Mouse (Mus musculus): ENCODE data around the gene Ift81. TPM values are rescaled to one million over a fixed set of nuclear protein-coding genes. Genes with fewer than 3 reads are reported as not detected.

The Ift81 gene
- polyA plus RNA-seq, 2 experiments: 0.93 to 2.2 TPM

GRCm38 (mm10) chr5:122537654-122538053 is 76.7 kb downstream of the Ift81 start:
- WGBS (ENCODE audit: insufficient replicate concordance): 82% methylated on average over 5 of the region's 5 CpGs
- no peak overlapping the region for H3K27ac ChIP-seq

DNA sequence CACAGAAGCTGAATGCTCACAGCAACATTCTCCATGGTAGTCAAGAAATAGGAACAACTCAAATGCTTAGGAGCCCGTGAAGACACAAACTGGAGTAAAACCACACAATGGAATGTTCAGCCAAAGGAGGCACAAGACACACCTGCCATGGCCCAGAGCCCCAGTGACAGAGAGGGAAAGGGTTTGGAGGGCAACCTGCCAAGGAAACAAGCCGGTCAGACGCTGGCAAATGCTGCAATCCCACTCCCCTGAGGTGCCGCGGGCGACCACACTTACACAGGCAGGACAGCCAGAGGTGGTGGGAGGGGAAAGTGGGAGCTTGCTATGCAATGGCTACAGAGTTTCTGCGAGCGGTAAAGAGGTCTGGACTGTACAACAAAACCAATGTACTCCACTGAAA is 80.4 kb downstream of the Ift81 start:
- TF ChIP-seq EP300 (IDR thresholded peaks at IDR 0.05; ENCODE audit: low read depth): no peak
- TF ChIP-seq CTCF (IDR thresholded peaks at IDR 0.05; ENCODE audit: low read depth): no peak
- no peak overlapping the region for H3K9ac ChIP-seq (replicated peaks)
- DNase-seq (ENCODE audit: low read depth in 3 of 3, low spot score in 3 of 3) (no peak), ATAC-seq (ENCODE audit: insufficient read depth) (no peak)
- 78% methylated on average over 8 of the region's 8 CpGs for WGBS (ENCODE audit: insufficient replicate concordance)
- H3K9me3 ChIP-seq (ENCODE audit: control insufficient read depth, low read length): no peaks in the 10 kb centered on the region
- no peak overlapping the region for H3K4me2 ChIP-seq (ENCODE audit: low read depth)
- H3K36me3 ChIP-seq (replicated peaks; ENCODE audit: control insufficient read depth, insufficient read depth, low read depth): no peaks in the 10 kb centered on the region
- H3K27me3 ChIP-seq (ENCODE audit: control insufficient read depth, insufficient read depth, low read length): no peaks in the 10 kb centered on the region
- H3K27ac ChIP-seq: no peak overlapping the region
- no peak overlapping the region for H3K4me3 ChIP-seq (ENCODE audit: insufficient read depth in 1 of 2, low read depth in 2 of 2, low read length in 2 of 2)
- H3K4me1 ChIP-seq (replicated peaks; ENCODE audit: control insufficient read depth in 2 of 2, insufficient read depth in 2 of 2, low read length in 1 of 2): 0 out of 4 replicates have a peak, but pooled peaks cover 0 to 2% of the 10 kb centered on the region in 2 experiments

More at GRCm38 (mm10) chr5:122537654-122538053, 76.7 kb downstream of the Ift81 start:
- Histone ChIP-seq H3K9me3 (ENCODE audit: control insufficient read depth, low read length) (no peaks in the 10 kb centered on the region), H3K9ac (replicated peaks) (no peak overlapping the region), H3K4me3 (ENCODE audit: insufficient read depth in 1 of 2, low read depth in 2 of 2, low read length in 2 of 2) (no peak overlapping the region), H3K27me3 (ENCODE audit: control insufficient read depth, insufficient read depth, low read length) (no peaks in the 10 kb centered on the region), H3K4me1 (replicated peaks; ENCODE audit: control insufficient read depth in 2 of 2, insufficient read depth in 2 of 2, low read length in 1 of 2) (peaks cover 0 to 4% of the 10 kb centered on the region in 2 experiments; a peak in 1 of 4 replicates), H3K4me2 (ENCODE audit: low read depth) (no peak overlapping the region), H3K36me3 (replicated peaks; ENCODE audit: control insufficient read depth, insufficient read depth, low read depth) (no peaks in the 10 kb centered on the region)
- TF ChIP-seq EP300 (IDR thresholded peaks at IDR 0.05; ENCODE audit: low read depth): no peak
- no peak for TF ChIP-seq CTCF (IDR thresholded peaks at IDR 0.05; ENCODE audit: low read depth)
- ATAC-seq (ENCODE audit: insufficient read depth) (no peak), DNase-seq (ENCODE audit: low read depth in 3 of 3, low spot score in 3 of 3) (no peak)

DNA sequence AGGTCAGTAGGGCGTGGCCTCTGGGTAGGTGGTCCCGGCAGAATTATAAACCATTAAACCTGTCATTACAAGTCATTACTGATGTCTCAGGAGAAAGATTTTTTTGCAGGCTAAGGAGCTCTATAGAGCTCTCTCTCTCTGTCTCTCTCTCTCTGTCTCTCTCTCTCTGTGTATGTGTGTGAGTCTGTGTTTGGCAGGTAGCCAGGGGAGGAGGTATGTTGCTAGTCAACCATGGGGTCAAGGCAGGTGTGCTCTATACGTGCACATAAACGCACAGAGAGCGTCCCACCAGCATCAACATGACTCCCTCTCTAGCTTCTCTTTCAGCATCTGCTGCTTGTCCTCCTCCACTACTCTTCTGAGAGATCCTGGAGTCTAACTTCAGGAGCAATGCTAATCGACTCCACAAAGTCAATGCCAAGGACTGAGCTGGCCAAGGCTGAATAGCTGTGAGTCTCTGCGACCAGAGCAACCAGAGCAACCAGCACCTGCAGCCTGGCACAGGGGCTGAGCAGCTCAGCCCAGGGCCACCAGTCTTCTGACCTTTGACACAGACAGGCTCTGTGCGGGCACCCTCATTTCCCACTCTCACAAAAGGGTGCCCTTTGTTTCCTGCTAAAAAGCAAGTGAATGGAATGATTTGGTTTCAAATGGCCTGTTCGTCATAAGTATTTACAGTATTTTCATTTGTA is 84.3 kb downstream of the Ift81 start:
- 63% methylated on average over 9 of the region's 9 CpGs for WGBS (ENCODE audit: insufficient replicate concordance)
- no peak overlapping the region for H3K27ac ChIP-seq
- no peak for ATAC-seq (ENCODE audit: insufficient read depth)

DNA sequence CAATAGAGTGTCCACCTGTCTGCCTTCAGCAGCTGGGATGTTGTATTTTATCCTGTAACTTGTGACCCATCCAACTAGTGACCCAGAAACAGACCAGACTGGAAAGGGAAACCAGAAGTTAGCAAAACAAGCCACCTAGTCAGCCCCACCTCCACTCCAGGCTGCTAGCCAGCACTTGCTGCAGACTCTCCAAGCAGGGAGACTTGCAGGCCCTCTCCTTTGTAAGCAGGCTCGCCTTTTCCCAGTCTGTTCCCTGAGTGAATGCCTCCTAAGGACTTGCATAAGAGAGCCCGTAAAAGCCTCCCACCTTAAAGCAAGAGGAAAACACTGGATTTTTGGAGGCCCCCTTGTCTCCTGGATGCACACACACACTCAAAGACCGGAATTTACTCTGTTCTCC is 85.0 kb downstream of the Ift81 start:
- no peak for TF ChIP-seq CTCF (IDR thresholded peaks at IDR 0.05; ENCODE audit: low read depth)
- no peak for TF ChIP-seq EP300 (IDR thresholded peaks at IDR 0.05; ENCODE audit: low read depth)
- no peak overlapping the region for H3K9ac ChIP-seq (replicated peaks)
- WGBS (ENCODE audit: insufficient replicate concordance): 50% methylated on average over 3 of the region's 3 CpGs
- ATAC-seq (ENCODE audit: insufficient read depth) (no peak), DNase-seq (ENCODE audit: low read depth in 3 of 3, low spot score in 3 of 3) (no peak)
- H3K4me1 ChIP-seq (replicated peaks; ENCODE audit: control insufficient read depth in 2 of 2, insufficient read depth in 2 of 2, low read length in 1 of 2): peaks cover 0 to 4% of the 10 kb centered on the region in 2 experiments; a peak in 1 of 4 replicates
- H3K27me3 ChIP-seq (ENCODE audit: control insufficient read depth, insufficient read depth, low read length): no peaks in the 10 kb centered on the region
- no peaks in the 10 kb centered on the region for H3K36me3 ChIP-seq (replicated peaks; ENCODE audit: control insufficient read depth, insufficient read depth, low read depth)
- H3K4me3 ChIP-seq (ENCODE audit: insufficient read depth in 1 of 2, low read depth in 2 of 2, low read length in 2 of 2): no peak overlapping the region
- H3K27ac ChIP-seq: no peak overlapping the region
- H3K4me2 ChIP-seq (ENCODE audit: low read depth): no peak overlapping the region
- no peaks in the 10 kb centered on the region for H3K9me3 ChIP-seq (ENCODE audit: control insufficient read depth, low read length)

More for the DNA sequence above, 84.3 kb downstream of the Ift81 start:
- Histone ChIP-seq H3K4me2 (ENCODE audit: low read depth) (no peak overlapping the region), H3K27me3 (ENCODE audit: control insufficient read depth, insufficient read depth, low read length) (no peaks in the 10 kb centered on the region), H3K36me3 (replicated peaks; ENCODE audit: control insufficient read depth, insufficient read depth, low read depth) (no peaks in the 10 kb centered on the region), H3K4me3 (ENCODE audit: insufficient read depth in 1 of 2, low read depth in 2 of 2, low read length in 2 of 2) (no peak overlapping the region), H3K9ac (replicated peaks) (no peak overlapping the region), H3K9me3 (ENCODE audit: control insufficient read depth, low read length) (no peaks in the 10 kb centered on the region), H3K4me1 (replicated peaks; ENCODE audit: control insufficient read depth in 2 of 2, insufficient read depth in 2 of 2, low read length in 1 of 2) (peaks cover 0 to 4% of the 10 kb centered on the region in 2 experiments; a peak in 1 of 4 replicates)
- TF ChIP-seq EP300 (IDR thresholded peaks at IDR 0.05; ENCODE audit: low read depth) (no peak), CTCF (IDR thresholded peaks at IDR 0.05; ENCODE audit: low read depth) (no peak)
- DNase-seq (ENCODE audit: low read depth in 3 of 3, low spot score in 3 of 3): no peak

- H3K27ac ChIP-seq: no peak overlapping the region
- H3K4me3 ChIP-seq (ENCODE audit: insufficient read depth in 1 of 2, low read depth in 2 of 2, low read length in 2 of 2): no peak overlapping the region
- no peaks in the 10 kb centered on the region for H3K27me3 ChIP-seq (ENCODE audit: control insufficient read depth, insufficient read depth, low read length)
- no peak for ATAC-seq (ENCODE audit: insufficient read depth)
- TF ChIP-seq EP300 (IDR thresholded peaks at IDR 0.05; ENCODE audit: low read depth): no peak
- no peak for TF ChIP-seq CTCF (IDR thresholded peaks at IDR 0.05; ENCODE audit: low read depth)
- 47% methylated on average over 3 of the region's 3 CpGs for WGBS (ENCODE audit: insufficient replicate concordance)
- no peaks in the 10 kb centered on the region for H3K9me3 ChIP-seq (ENCODE audit: control insufficient read depth, low read length)
- no peak overlapping the region for H3K9ac ChIP-seq (replicated peaks)
- DNase-seq (ENCODE audit: low read depth in 3 of 3, low spot score in 3 of 3): no peak
- H3K36me3 ChIP-seq (replicated peaks; ENCODE audit: control insufficient read depth, insufficient read depth, low read depth): no peaks in the 10 kb centered on the region
- peaks cover 0 to 4% of the 10 kb centered on the region in 2 experiments; a peak in 1 of 4 replicates for H3K4me1 ChIP-seq (replicated peaks; ENCODE audit: control insufficient read depth in 2 of 2, insufficient read depth in 2 of 2, low read length in 1 of 2)
- no peak overlapping the region for H3K4me2 ChIP-seq (ENCODE audit: low read depth)
Observed at GRCm38 (mm10) chr5:122528591-122528990, 85.7 kb downstream of the Ift81 start.
